Mouse (Mus musculus) adrenal gland, postnatal 10 days (tissue): ENCODE results near the gene Pced1b. TPM values are rescaled to one million over a fixed set of nuclear protein-coding genes. Genes with fewer than 3 reads are reported as not detected.

ENCODE experiments used
- total RNA-seq, 2 experiments: library from RNA; stranded (reverse); gene quantifications; 2 replicates each; pipeline ENCODE4 v1.2.3; 2021

The Pced1b gene
- total RNA-seq, 2 experiments from 2014 or later = 23.5 to 26.0 TPM

Other genes with a start within 250 kb of the Pced1b start
- gene Slc38a4, start 191.2 kb upstream of the Pced1b start, total RNA-seq = 100 to 1,000 TPM in 1 of 2 experiments, 10 to 100 TPM in 1; 47.6 to 103 TPM
- 10 to 100 TPM in 1 of 2 experiments, 1 to 10 TPM in 1; 9.2 to 12.1 TPM for gene Amigo2, start 180 bp downstream of the Pced1b start, total RNA-seq